Mouse (Mus musculus) ES-Bruce4 (cell line): ENCODE measurements around the gene Acvrl1. TPM values are rescaled to one million over a fixed set of nuclear protein-coding genes. Genes with fewer than 3 reads are reported as not detected.

ENCODE experiments used
- H3K27ac ChIP-seq: 2 replicates; pipeline ENCODE4 v1.5.1; 2012; ENCODE audit warnings: low read length, inconsistent platforms; ENCODE audit not compliant: insufficient read depth
- H3K27me3 ChIP-seq: 2 replicates; pipeline ENCODE4 v1.6.1; 2012; ENCODE audit warnings: mild to moderate bottlenecking, low read length, inconsistent platforms; ENCODE audit not compliant: control insufficient read depth, poor library complexity, insufficient read depth, severe bottlenecking
- H3K36me3 ChIP-seq: 2 replicates; pipeline ENCODE4 v1.6.1; 2012; ENCODE audit warnings: inconsistent platforms, mild to moderate bottlenecking, low read length, moderate library complexity; ENCODE audit not compliant: control insufficient read depth, poor library complexity, insufficient read depth, severe bottlenecking
- H3K4me1 ChIP-seq: one replicate; pipeline ENCODE4 v1.8.1; 2011; ENCODE audit warnings: low read length; ENCODE audit not compliant: control insufficient read depth, insufficient read depth
- H3K4me3 ChIP-seq: 2 replicates; pipeline ENCODE4 v1.5.1; 2011; ENCODE audit warnings: low read depth, mild to moderate bottlenecking, low read length
- H3K9ac ChIP-seq: 2 replicates; pipeline ENCODE4 v1.6.1; 2012; ENCODE audit warnings: low read depth, mild to moderate bottlenecking, inconsistent platforms; ENCODE audit not compliant: poor library complexity, severe bottlenecking
- H3K9me3 ChIP-seq: replicated peaks from 2 replicates; pipeline ENCODE4 v1.6.1; 2012; ENCODE audit warnings: mild to moderate bottlenecking, low read length, inconsistent platforms; ENCODE audit not compliant: control insufficient read depth, poor library complexity, insufficient read depth, severe bottlenecking
- CTCF ChIP-seq: IDR thresholded peaks from one replicate; pipeline ENCODE4 v1.8.1; 2011; ENCODE audit warnings: low read depth, low read length
- EP300 ChIP-seq: IDR thresholded peaks from 2 replicates; pipeline ENCODE4 v1.6.1; 2011; ENCODE audit warnings: low read depth, low read length; ENCODE audit not compliant: insufficient read depth
- POLR2A ChIP-seq: IDR thresholded peaks from one replicate; pipeline ENCODE4 v1.8.1; 2011; ENCODE audit warnings: low read length; ENCODE audit not compliant: insufficient read depth
- polyA plus RNA-seq: library from polyadenylated mRNA; stranded (reverse); fragments of >200 nt; gene quantifications from 2 replicates; pipeline ENCODE4 v1.2.4, GENCODE M21; 2011; ENCODE audit warnings: low read depth; ENCODE audit not compliant: missing spikeins, insufficient read depth, insufficient read length

Acvrl1 gene
- polyA plus RNA-seq, 1 experiment: 2.7 TPM

DNA sequence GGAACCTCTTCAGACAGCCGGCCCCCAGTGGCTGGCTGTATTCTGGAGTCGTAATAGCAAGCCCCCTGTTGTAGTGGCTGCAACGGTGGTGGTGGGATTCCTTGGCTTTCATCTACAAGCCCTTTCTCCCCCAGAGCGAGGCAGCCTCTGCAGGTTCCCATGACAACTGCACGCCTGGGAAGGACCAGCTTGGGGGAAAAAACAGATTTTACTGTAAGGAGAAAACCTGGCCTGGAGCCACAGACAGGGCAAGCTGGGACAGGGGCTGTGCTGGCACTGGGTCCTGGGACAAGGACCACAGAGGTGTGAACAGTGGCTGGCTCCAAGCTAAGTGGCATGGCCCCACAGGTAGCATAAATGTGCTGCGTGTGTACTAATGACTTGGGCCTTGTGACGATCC is 32.3 kb downstream of the Acvrl1 start:
- Histone ChIP-seq H3K9ac (no peak overlapping the region), H3K4me1 (peaks cover 9% of the 10 kb centered on the region), H3K27me3 (no peaks in the 10 kb centered on the region), H3K27ac (no peak overlapping the region), H3K4me3 (no peak overlapping the region), H3K9me3 (no peaks in the 10 kb centered on the region), H3K36me3 (no peaks in the 10 kb centered on the region)
- TF ChIP-seq POLR2A (no peak), CTCF (no peak), EP300 (no peak)

- no peak overlapping the region for H3K9ac ChIP-seq
- no peak for TF ChIP-seq CTCF
- no peak for TF ChIP-seq POLR2A
- TF ChIP-seq EP300: no peak
- H3K27me3 ChIP-seq: no peaks in the 10 kb centered on the region
- peaks cover 13% of the 10 kb centered on the region for H3K4me1 ChIP-seq
- no peak overlapping the region for H3K27ac ChIP-seq
- H3K9me3 ChIP-seq: no peaks in the 10 kb centered on the region
- no peaks in the 10 kb centered on the region for H3K36me3 ChIP-seq
- H3K4me3 ChIP-seq: no peak overlapping the region
These were observed 33.2 kb downstream of the Acvrl1 start for GRCm38 (mm10) chr15:101161534-101161933.

DNA sequence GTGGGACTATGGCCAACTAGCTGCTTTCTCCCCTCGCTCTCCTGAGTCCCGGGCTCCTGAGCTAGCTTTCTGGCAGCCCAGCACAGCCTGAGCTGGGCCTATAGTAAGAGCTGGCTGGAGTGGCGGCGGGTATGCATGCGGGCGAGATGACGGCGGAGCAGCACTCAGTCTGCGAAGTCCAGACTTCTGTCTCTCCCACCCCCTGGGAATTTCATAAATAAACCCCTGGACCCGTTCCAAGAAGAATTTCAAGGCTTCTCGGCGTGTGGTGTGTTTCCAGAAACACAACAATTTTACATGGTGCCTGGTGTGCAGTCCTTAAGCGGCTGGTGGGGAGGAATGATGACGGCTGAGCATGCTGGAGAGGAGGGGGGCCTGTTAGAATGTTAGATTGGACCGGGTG is 34.7 kb downstream of the Acvrl1 start:
- H3K9me3 ChIP-seq: no peaks in the 10 kb centered on the region
- H3K27ac ChIP-seq: no peak overlapping the region; the same call in 1 of the 2 replicates
- no peaks in the 10 kb centered on the region for H3K36me3 ChIP-seq
- peaks cover 13% of the 10 kb centered on the region for H3K4me1 ChIP-seq
- H3K9ac ChIP-seq: peak overlapping the region; percentile 74
- H3K27me3 ChIP-seq: no peaks in the 10 kb centered on the region
- H3K4me3 ChIP-seq: 0 out of 2 replicates have a peak overlapping the region, but pooled peaks have one; percentile 14
- TF ChIP-seq POLR2A: no peak

- H3K27me3 ChIP-seq: no peaks in the 10 kb centered on the region
- H3K9me3 ChIP-seq: no peaks in the 10 kb centered on the region
- no peaks in the 10 kb centered on the region for H3K36me3 ChIP-seq
- peak overlapping the region; percentile 74 for H3K9ac ChIP-seq
- peak overlapping the region; percentile 33 for H3K4me3 ChIP-seq
- TF ChIP-seq CTCF (no peak), POLR2A (no peak), EP300 (no peak)
- peak overlapping the region; percentile 92 for H3K27ac ChIP-seq
- H3K4me1 ChIP-seq: peaks cover 13% of the 10 kb centered on the region
These were observed 35.5 kb downstream of the Acvrl1 start for GRCm38 (mm10) chr15:101163854-101164253.

GRCm38 (mm10) chr15:101164291-101164690 is 36.0 kb downstream of the Acvrl1 start:
- peak overlapping the region; percentile 33 for H3K4me3 ChIP-seq
- peaks cover 13% of the 10 kb centered on the region for H3K4me1 ChIP-seq
- peak overlapping the region; percentile 92 for H3K27ac ChIP-seq
- no peak for TF ChIP-seq CTCF
- peak; percentile 94 for TF ChIP-seq EP300
- TF ChIP-seq POLR2A: no peak
- no peaks in the 10 kb centered on the region for H3K9me3 ChIP-seq
- peak overlapping the region; percentile 74 for H3K9ac ChIP-seq
- no peaks in the 10 kb centered on the region for H3K27me3 ChIP-seq
- no peaks in the 10 kb centered on the region for H3K36me3 ChIP-seq

DNA sequence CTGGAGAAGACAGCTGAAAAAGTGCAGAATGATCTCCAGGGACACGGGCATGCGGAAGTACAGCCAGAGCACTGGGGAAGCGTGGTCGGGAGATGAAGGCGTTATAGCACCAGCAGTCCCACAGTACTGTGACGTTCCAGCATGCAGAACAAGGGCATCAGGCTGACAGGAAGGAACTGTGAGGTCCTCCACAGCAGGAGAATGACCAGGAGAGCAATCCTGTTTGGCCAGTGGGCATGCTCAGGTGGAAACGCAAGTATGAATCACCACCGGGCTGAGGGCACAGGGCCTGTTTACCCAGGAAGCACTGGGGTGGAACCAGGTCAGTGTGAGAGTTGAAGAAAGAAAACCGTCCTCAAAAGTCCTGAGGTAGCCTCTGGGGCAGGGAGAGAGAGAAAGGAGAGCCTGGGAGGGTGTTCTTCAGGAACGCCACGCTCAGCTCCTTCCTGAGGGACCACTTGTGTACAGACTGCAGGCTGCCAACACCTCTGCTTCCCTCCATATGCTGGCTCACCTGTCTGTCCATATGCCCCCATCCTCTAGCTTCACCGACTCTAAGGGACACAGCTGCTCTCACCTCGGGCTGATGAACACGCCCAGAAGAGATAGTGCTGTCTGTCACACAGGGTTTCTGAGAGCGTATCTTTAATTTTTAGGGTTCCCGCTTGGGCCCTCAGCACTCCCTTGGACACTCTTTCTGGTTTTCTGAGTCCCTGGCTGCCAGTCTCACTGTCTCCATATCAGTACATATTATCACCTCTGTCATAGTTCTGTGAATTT is 37.5 kb downstream of the Acvrl1 start:
- Histone ChIP-seq H3K4me3 (no peak overlapping the region), H3K27ac (no peak overlapping the region), H3K36me3 (no peaks in the 10 kb centered on the region), H3K9ac (no peak overlapping the region), H3K4me1 (peaks cover 13% of the 10 kb centered on the region), H3K27me3 (no peaks in the 10 kb centered on the region), H3K9me3 (no peaks in the 10 kb centered on the region)
- no peak for TF ChIP-seq POLR2A
- TF ChIP-seq CTCF: no peak
- TF ChIP-seq EP300: no peak
